Mouse (Mus musculus) embryonic fibroblast, embryonic 13.5 days (primary cell): Measurements from ENCODE around the gene Triap1. TPM values are rescaled to one million over a fixed set of nuclear protein-coding genes. Genes with fewer than 3 reads are reported as not detected.
A peak's percentile ranks its signal among the peaks of the same experiment; 100 is the strongest.

Experiments
- H3K27ac ChIP-seq: 2 replicates; pipeline ENCODE4 v1.5.1; 2012; ENCODE audit warnings: low read length, control low read depth, inconsistent platforms; ENCODE audit not compliant: insufficient read depth
- H3K4me1 ChIP-seq: 2 replicates; pipeline ENCODE4 v1.6.1; 2011; ENCODE audit warnings: low read length; ENCODE audit not compliant: control insufficient read depth, insufficient read depth
- H3K4me3 ChIP-seq: 2 replicates; pipeline ENCODE4 v1.5.1; 2011; ENCODE audit warnings: mild to moderate bottlenecking, control low read depth, low read length; ENCODE audit not compliant: insufficient read depth
- CTCF ChIP-seq: IDR thresholded peaks from 2 replicates; pipeline ENCODE4 v1.5.1; 2011; ENCODE audit warnings: mild to moderate bottlenecking, control low read depth, low read length, moderate library complexity, borderline replicate concordance; ENCODE audit not compliant: insufficient read depth
- POLR2A ChIP-seq: IDR thresholded peaks from 2 replicates; pipeline ENCODE4 v1.6.1; 2011; ENCODE audit warnings: low read depth, mild to moderate bottlenecking, control low read depth, low read length, moderate library complexity
- polyA plus RNA-seq: library from polyadenylated mRNA; stranded (reverse); fragments of >200 nt; gene quantifications from 2 replicates; pipeline ENCODE4 v1.2.4, GENCODE M21; 2011; ENCODE audit warnings: low read depth; ENCODE audit not compliant: missing spikeins, insufficient read length

Gene Triap1
- polyA plus RNA-seq, 1 experiment: 20.5 TPM

DNA sequence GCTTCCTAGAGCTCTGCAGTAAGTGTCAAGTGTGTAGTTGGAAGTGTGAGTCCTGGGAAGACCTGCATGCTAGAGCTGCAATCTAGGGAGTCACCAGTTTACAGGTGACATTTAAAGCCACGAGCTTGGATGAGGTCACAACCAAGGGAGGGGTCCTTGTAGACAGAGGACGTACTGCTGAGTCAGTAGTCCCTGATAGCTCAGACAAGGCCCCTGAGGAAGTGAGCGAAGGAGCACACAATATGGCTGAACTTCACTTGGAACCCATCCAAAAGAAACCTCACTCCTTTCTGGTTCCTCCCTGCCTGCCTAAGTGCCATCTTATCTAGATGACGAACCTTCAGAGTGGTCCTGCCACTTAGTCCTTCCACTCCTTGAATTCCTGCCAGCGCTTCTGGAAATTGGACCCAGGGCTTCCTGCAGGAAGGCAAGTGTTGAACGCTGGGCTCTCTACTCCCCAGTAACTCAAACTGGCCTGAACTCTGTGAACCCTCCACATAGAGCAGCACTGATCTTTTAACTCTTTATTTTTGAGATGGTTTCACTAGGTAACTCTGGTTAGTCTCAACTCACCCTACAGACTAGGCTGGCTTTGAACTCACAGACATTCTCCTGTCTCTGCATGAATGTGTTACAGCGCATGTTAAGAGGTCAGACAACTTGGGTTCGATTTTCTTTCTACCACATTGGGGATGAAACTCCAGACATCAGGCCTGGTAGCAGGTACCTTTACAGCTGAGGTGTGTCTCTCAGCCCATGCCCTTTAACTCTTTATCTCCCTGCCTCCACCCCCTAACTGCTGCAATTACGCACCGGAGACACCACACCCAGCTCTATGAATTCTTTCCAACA is 28.0 kb upstream of the Triap1 start:
- TF ChIP-seq CTCF (no peak), POLR2A (no peak)
- Histone ChIP-seq H3K4me3 (no peak overlapping the region), H3K4me1 (peaks cover 2% of the 10 kb centered on the region; the same call in 1 of the 2 replicates), H3K27ac (no peak overlapping the region)

DNA sequence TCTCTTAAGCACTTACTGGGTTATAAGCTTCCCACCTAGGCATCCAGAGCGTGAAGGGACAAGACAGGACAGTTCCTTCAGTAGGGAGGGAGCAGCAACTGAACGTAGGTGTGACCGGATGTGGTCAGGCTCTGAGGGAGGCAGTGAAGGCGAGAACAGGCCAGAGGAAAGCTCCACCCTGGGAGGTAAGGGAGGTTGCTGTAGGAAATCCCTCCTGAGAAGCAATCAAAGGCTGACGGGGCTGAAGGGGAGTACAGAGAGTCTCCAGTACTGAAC is 27.4 kb upstream of the Triap1 start:
- Histone ChIP-seq H3K27ac (no peak overlapping the region), H3K4me1 (peaks cover 2% of the 10 kb centered on the region; the same call in 1 of the 2 replicates), H3K4me3 (no peak overlapping the region)
- no peak for TF ChIP-seq CTCF
- TF ChIP-seq POLR2A: no peak

DNA sequence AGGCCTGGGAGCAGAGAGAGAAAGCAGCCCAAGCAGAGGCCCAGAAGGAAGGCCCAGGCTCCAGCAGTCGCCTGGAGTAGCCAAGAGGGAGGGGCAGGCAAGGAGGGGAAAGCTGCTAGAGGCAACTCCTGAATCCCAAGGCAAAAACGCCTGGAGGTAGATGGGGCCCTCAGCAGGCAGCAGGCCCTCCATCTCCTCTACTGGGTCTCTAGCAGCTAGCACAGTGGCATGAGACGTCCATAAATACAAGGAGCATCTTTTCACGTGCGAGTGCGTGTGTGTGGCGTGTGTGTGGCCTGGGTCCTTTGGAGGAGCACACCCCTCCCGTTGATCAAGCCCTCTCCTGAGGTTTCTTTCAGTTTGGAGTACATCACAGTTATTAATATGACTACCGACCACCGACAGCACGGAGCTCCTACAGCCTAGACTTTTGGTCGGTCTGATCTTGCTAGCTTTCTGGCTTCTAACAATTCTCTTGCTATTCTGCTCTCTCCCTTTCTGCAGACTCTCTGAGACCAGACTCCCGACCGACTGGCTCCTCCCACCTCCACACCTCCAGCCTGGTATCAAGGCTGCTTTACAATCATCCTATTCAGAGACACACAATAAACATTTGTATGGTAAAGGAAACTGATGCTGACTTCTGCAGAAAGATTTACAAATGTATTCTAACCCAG is 23.9 kb upstream of the Triap1 start:
- H3K4me1 ChIP-seq: peaks cover 2% of the 10 kb centered on the region; the same call in 1 of the 2 replicates
- no peak overlapping the region for H3K4me3 ChIP-seq
- no peak overlapping the region for H3K27ac ChIP-seq
- TF ChIP-seq CTCF (no peak), POLR2A (no peak; the same call in 1 of the 2 replicates)

DNA sequence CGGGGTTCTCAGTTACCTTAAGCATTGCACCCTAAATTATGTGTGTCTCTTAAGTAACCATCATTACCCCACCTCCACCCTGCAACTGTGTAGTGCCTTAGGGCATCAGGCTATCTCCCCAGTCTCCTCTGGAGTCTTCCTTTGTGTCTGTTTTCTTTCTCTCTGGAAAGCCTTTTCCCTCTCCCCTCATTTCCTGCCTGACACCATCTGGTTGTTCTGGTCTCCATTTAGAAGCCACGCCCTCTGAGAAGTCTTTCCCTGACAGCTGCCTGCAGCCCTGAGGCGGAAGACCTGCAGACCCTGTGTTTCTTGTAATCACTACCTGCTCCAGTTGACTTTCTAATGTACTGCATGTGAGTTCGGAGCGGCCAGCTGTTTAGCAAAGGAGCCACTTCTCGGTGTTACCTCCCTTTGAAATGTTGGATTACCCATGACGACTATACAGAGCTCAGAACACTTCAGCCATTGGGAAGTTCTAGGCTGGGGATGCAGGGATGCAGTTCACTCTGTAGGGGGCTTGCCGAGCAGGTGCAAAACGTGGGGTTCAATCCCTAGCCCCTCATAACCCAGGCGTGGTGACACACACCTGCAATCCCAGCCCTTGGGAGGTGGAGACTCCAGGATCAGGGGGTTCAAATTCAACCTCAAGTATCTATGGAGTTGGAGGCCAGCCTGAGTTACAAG is 23.2 kb upstream of the Triap1 start:
- H3K4me1 ChIP-seq: peaks cover 2% of the 10 kb centered on the region; the same call in 1 of the 2 replicates
- no peak overlapping the region for H3K27ac ChIP-seq
- no peak overlapping the region for H3K4me3 ChIP-seq
- TF ChIP-seq POLR2A (no peak), CTCF (no peak)

DNA sequence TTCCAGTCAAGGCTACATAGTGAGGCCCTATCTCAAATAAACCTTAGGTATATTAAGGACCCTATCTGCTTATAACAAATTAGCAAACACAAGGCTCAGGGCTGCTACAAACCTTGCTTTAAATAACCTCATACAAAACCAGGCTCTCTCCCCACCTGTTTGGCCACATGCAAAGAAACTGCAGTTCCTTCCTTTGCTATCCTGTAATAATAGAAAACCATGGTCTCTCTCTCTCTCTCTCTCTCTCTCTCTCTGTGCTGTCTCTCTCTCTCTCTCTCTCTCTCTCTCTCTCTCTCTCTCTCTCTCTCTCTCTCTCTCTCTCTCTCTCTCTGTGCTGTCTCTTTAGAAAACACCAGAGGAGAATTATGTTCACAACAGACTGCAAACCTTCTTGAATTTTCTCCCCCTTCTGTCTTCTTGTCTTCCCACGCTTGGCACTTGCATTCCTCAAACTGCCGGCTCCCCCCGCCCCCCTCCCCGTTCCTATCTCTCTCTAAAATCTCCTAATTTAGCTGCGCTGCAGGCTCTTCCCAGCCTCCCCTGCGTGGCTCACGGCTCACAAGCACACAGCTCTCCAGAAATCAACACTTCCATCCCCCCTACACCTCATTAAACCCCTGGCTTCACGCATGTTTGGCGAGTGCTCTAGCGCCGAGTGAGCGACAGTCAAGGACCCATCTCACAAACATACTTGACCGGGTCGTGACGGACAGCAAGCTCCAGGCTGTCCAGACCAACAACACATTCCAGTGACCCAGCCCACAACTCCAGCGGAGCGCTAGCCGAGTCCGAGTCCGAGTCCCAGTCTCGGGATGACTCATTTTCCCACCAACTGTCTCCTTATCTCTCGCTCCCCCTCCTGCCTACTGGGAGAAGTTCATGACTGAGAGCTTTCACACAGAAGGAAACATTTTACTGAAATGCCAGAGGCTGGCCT is 21.8 kb upstream of the Triap1 start:
- TF ChIP-seq POLR2A (peak; percentile 56), CTCF (no peak)
- peak overlapping the region; percentile 96 for H3K27ac ChIP-seq
- peak overlapping the region; percentile 48 for H3K4me3 ChIP-seq
- peaks cover 2% of the 10 kb centered on the region; the same call in 1 of the 2 replicates for H3K4me1 ChIP-seq

DNA sequence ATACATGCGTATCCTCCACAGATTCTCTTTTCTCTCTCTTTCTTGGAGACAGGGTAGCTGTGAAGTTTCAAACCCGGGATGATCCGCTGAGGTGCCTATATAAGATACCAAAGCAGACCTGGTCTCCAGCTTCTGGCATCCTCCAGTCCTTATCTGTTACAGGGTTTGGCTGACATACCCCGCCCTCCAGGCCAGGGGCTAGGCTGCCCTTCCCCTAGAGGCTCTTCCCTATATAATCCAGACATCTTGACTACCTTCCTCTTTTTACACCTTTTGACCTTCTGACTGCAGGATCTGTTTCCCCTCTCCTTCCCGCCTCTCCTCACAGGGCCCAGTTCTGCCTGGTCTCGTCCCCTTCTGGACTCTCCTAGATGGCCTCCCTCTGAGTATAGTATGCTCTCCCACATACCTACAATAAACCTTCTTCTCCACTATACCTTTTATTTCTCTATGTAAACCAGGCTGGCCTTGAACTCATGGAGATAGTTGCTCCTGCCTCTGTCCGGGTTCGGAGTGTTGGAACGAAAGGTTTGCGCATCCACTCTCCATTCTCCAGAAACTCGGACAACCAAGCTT is 14.7 kb upstream of the Triap1 start:
- Histone ChIP-seq H3K4me3 (peak overlapping the region; percentile 84), H3K27ac (peak overlapping the region; percentile 14), H3K4me1 (no peaks in the 10 kb centered on the region)
- no peak for TF ChIP-seq CTCF
- TF ChIP-seq POLR2A: no peak

DNA sequence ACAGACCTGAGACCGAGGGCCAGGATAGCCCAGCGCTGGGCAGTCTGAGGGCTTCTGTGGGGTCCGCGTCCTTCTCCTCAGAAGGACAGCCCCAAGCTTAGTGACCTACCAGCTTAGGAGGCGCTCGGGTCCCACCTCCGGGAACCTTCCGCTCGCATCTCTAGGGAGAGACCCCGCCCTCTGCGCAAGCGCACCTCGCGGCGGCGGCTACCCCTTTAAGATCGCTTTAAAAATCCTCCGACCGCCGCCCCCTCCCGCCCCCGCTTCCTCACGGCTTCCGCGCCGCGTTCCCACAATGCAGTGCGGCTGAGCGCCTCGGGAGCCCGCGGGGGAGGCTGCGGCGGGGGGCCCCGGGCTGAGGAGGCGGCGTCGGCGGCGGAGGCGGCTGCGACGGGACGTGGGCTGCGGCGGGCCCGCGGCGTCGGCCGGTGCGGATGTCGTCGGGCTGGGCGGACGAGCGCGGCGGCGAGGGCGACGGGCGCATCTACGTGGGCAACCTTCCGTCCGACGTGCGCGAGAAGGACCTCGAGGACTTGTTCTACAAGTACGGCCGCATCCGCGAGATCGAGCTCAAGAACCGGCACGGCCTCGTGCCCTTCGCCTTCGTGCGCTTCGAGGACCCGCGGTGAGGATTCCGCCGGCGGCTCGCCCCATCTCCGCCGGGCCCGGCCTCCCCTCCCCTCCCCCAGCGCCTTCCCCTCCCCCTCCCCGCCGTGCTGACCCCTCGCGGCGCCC is 14.0 kb upstream of the Triap1 start, which contains the start of gene Srsf9:
TSS of gene Srsf9 (plus strand) at position 303 of the 735 bp plus-strand sequence.
- Histone ChIP-seq H3K4me1 (no peaks in the 10 kb centered on the region), H3K27ac (peak within 1 kb of the TSS; percentile 54), H3K4me3 (peak within 1 kb of the TSS; percentile 84)
- TF ChIP-seq POLR2A (peak; percentile 87), CTCF (no peak)
